Mouse (Mus musculus) urinary bladder, adult 18-20 months (tissue): ENCODE results near the gene Cda.
"Not testable (repeated sequence)": the region's sequence is repeated elsewhere in the genome, so short reads cannot be mapped to it uniquely, and the experiment has no call there.

Experiments
- DNase-seq, 2 experiments: peaks; one replicate each; pipeline ENCODE4 v3.0.0; 2022; ENCODE audit warnings: low spot score in 2 of 2, mixed read lengths in 2 of 2

The Cda gene

GRCm38 (mm10) chr4:138335036-138335435 is 32.8 kb downstream of the Cda start:
- no peak for DNase-seq

- DNase-seq: no peak
Observed at GRCm38 (mm10) chr4:138333135-138333534, 34.7 kb downstream of the Cda start.

GRCm38 (mm10) chr4:138331647-138332046 is 36.1 kb downstream of the Cda start:
- DNase-seq: no peak

- DNase-seq: no peak
Observed at GRCm38 (mm10) chr4:138330264-138330671, 37.5 kb downstream of the Cda start.

- DNase-seq: no peak
Observed at GRCm38 (mm10) chr4:138327891-138328470, 39.8 kb downstream of the Cda start.

GRCm38 (mm10) chr4:138327155-138327554 is 40.6 kb downstream of the Cda start:
- not testable (repeated sequence) for DNase-seq

- DNase-seq: peak; percentile 83 to 94
Observed at GRCm38 (mm10) chr4:138326077-138326695, 41.6 kb downstream of the Cda start, which contains the start of gene Pink1. TSS of gene Pink1 (minus strand) at chr4:138326307.

GRCm38 (mm10) chr4:138325466-138326076 is 42.2 kb downstream of the Cda start:
- peak; percentile 96 to 98 for DNase-seq

GRCm38 (mm10) chr4:138324451-138324850 is 43.3 kb downstream of the Cda start:
- DNase-seq: no peak

GRCm38 (mm10) chr4:138323753-138324152 is 44.0 kb downstream of the Cda start:
- DNase-seq: no peak

- DNase-seq: no peak
Observed at GRCm38 (mm10) chr4:138322692-138323091, 45.1 kb downstream of the Cda start.

- no peak for DNase-seq
Observed at GRCm38 (mm10) chr4:138321488-138321887, 46.3 kb downstream of the Cda start.

- DNase-seq: no peak
Observed at GRCm38 (mm10) chr4:138320711-138321110, 47.1 kb downstream of the Cda start.

- peak; percentile 66 to 80 for DNase-seq
Observed at GRCm38 (mm10) chr4:138319508-138319907, 48.3 kb downstream of the Cda start.

GRCm38 (mm10) chr4:138318509-138319266 is 49.1 kb downstream of the Cda start:
- no peak for DNase-seq

GRCm38 (mm10) chr4:138316369-138316768 is 51.4 kb downstream of the Cda start:
- no peak for DNase-seq

GRCm38 (mm10) chr4:138315781-138316180 is 52.0 kb downstream of the Cda start:
- no peak for DNase-seq

GRCm38 (mm10) chr4:138313795-138314194 is 54.0 kb downstream of the Cda start:
- no peak for DNase-seq

- DNase-seq: no peak
Observed at GRCm38 (mm10) chr4:138313021-138313420, 54.8 kb downstream of the Cda start.

GRCm38 (mm10) chr4:138312105-138312504 is 55.7 kb downstream of the Cda start:
- DNase-seq: no peak

- DNase-seq: peak in 1 of 2 experiments; percentile 54
Observed at GRCm38 (mm10) chr4:138311595-138311994, 56.2 kb downstream of the Cda start.

GRCm38 (mm10) chr4:138310311-138310910 is 57.4 kb downstream of the Cda start:
- no peak for DNase-seq
